Mouse (Mus musculus) splenic B cell, adult 2 months (primary cell): ENCODE measurements around the gene Gsg1l.

Source experiments
- DNase-seq: peaks from one replicate; pipeline ENCODE4 v3.0.0-alpha.2; 2011; ENCODE audit warnings: low read depth, low spot score
- H3K27me3 ChIP-seq: 2 replicates; pipeline ENCODE4 v1.6.1; 2012; ENCODE audit warnings: mild to moderate bottlenecking, low read length, moderate library complexity, mixed read lengths; ENCODE audit not compliant: control insufficient read depth, poor library complexity, insufficient read depth, severe bottlenecking
- H3K36me3 ChIP-seq: 2 replicates; pipeline ENCODE4 v1.6.1; 2012; ENCODE audit warnings: mild to moderate bottlenecking, low read length, moderate library complexity, mixed read lengths; ENCODE audit not compliant: control insufficient read depth, poor library complexity, insufficient read depth, severe bottlenecking

Gsg1l gene

DNA sequence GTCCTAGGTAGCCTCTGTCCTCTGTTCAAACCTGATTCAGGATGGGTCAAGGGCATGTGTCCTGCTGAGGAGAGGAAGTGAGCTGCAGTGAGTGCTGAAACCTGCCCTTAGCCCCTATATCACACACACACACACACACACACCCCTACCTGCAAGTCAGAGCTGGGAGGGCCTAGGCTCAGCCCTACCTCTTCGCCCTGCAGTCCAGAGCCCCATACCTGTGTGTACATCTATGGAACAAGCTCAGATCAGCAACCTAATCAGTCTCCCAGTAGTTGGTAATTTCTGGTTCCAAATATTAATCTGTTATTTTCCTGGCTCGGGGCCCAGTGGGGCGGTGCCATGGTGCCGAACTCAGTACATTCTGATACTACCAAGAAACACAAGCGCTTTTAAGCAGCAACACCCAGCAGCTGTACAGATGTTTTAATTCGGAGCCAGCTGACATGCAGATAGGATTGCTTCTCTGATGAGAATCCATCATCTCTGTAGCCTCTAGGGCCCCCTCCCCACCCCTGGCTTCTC lies 208.2 kb downstream of the Gsg1l start:
- H3K36me3 ChIP-seq, result no peaks in the 10 kb centered on the region
- DNase-seq, result no peak
- H3K27me3 ChIP-seq, result no peaks in the 10 kb centered on the region

DNA sequence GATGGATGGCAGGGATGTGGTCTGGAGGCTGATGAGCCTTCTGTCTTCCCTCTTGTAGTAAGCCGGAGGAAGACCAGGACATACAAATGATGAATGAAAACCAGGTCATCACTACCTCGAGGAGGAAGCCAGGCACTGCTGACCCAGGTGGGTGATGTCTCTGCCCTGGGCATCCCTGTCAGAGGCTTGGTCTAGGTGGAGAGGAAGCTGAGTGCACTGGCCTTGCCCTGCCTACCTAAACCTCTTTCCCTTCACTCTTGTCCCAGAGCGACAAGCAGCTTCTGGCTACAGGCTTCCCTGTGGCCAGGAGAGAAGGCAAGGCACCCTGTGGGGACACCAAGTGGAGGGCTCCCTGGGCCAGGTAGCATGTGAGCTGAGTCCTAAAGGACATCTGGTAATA lies 209.3 kb downstream of the Gsg1l start:
- Histone ChIP-seq H3K36me3 (no peaks in the 10 kb centered on the region), H3K27me3 (no peaks in the 10 kb centered on the region)
- no peak for DNase-seq

DNA sequence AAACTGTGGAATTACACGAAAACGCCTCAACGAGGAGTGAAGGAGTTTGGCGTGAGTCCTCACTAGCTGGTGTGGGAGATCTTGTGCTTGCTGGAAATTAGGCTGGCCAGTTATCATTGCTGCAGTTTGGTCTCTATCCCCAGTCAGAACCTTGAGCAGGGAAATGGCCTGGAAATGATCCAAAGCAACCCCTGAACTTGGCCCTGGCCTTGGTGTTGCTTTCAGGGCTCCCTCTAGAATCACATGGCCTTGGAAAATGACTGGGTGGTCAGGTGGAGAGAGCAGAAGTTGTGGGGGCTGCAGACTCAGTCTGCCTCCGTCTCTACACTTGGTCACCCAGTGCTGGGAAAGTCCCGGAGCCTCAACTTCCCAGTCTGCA lies 210.0 kb downstream of the Gsg1l start:
- DNase-seq, result no peak
- no peaks in the 10 kb centered on the region for H3K27me3 ChIP-seq
- no peaks in the 10 kb centered on the region for H3K36me3 ChIP-seq

DNA sequence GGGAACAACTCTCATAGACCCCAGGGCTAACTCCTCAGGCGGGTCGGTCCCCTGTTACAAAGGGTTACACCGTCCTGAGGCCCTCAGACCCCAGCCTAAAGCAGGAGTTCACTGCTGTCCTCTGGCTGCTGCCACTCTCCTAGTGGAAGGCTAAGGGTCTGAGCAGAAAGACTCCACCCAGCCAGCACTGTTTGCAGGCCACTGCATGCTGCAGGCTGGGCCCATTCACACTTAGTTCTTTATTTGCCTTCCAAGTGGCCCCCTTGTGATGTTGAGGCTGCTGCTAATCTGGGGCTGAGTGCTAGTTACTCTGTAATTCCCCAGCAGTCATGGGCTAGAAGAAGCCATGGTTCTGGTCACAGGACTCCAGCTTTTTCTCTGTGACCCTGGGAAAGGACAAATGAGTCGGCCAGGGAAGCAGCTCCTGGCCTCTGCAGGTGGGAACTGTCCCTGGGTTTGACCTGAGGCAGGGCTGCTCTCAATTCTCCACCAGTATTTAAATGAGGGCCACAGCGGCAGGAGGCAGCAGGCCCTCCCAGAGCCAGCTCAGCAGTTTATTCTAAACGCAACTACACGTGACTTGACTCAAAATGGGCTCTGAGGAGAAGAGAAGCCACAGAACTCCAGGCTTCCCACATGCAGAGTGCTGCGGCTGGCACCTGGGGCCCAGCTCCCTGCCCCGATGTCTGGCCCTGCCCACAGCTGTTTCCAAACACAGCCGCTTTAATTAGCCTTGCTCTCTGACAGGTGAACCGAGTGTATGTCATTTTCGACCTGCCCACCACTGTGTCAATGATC lies 210.6 kb downstream of the Gsg1l start:
- no peak for DNase-seq
- Histone ChIP-seq H3K36me3 (no peaks in the 10 kb centered on the region), H3K27me3 (no peaks in the 10 kb centered on the region)

DNA sequence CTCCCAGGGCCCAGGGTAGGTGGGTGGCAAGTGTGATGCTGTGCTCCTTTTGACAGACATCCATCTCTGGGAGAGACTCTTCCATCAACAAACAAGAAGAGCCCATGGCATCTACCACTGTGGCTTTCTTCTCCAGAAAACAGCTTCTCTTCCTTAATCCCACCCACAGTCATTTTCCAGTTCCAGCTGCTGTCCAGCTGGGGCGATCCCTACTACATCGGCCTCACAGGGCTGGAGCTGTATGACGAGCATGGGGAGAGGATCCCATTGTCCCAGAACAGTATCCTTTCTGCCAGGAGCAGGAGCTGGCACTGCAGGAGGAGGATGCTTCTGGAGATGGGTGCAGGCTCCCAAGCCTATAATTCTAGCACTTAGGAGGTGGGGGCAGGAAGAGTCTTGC lies 213.6 kb downstream of the Gsg1l start:
- Histone ChIP-seq H3K27me3 (no peaks in the 10 kb centered on the region), H3K36me3 (no peaks in the 10 kb centered on the region)
- no peak for DNase-seq

DNA sequence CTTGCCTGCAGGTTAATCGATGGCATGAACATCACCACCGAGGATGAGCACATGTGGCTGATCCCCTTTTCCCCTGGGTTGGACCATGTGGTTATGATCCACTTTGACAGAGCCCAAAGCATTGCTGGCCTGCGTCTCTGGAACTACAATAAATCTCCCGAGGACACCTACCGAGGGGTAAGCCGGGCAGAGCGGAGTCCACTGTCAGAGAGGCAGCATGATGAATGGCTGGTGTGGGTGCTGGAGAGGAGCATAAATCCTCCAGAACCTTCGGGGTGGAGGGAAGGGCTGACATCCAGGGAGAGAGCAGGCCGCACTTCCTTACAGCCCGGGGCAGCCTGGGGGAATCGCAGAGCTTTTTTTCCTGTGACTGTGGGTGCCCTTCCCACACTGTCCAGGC lies 217.0 kb downstream of the Gsg1l start:
- no peaks in the 10 kb centered on the region for H3K36me3 ChIP-seq
- no peaks in the 10 kb centered on the region for H3K27me3 ChIP-seq
- no peak for DNase-seq

DNA sequence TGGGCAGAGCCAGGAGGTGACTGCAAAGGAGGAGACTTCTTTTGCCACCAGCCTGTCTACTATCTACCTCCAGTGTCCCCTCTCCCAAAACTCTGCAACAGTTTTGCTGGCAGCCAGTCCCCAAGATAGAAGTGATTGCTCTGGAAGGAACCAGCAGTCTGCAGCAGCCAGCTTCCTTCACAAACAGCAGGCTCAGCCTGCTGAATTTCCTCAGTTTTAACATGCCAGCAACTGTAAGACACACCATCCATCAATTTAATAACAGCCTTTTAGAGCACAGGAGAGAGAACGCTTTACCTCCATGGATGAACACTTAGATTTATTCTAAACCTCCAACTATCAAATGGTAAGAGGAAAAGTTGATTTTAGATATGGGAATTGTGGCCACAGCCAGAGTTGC lies 218.2 kb downstream of the Gsg1l start:
- Histone ChIP-seq H3K36me3 (no peaks in the 10 kb centered on the region), H3K27me3 (no peaks in the 10 kb centered on the region)
- DNase-seq, result no peak

DNA sequence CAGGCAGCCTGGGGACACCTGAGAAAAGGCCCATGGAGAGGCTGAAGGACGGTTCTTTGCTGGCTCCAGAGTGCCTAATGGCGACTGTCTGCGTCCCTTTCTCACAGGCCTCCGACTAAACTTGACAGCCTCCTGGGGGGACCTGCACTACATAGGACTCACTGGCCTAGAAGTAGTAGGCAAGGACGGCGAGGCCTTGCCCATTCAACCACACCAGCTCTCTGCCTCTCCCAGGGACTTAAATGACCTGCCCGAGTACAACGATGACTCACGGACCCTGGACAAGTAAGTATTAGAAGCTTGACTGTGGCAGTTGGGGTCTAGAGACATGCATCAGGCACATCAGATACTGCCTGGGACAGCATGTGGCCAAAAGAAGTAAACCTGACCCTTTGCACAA lies 221.8 kb downstream of the Gsg1l start:
- Histone ChIP-seq H3K27me3 (no peaks in the 10 kb centered on the region), H3K36me3 (no peaks in the 10 kb centered on the region)
- no peak for DNase-seq

DNA sequence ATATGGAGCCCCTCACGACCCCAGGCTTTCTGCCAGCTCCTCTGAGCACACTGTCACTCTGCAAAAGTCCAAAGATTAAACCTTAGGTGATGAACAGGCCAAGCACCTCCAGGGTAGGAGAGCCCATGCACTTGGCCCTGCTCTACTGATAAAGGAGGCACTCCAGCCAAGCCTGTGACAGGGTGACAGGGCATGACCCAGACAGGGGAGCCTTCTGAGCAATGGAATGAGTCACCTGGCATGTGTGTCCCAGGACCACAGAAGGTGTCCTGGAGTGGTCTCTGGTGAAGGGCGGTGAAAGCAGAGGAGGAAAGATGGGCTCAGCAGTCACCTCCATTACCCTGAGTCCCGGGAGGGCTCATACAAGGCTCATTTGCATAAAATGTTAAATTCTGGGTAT lies 222.6 kb downstream of the Gsg1l start:
- DNase-seq, result no peak
- H3K36me3 ChIP-seq, result no peaks in the 10 kb centered on the region

DNA sequence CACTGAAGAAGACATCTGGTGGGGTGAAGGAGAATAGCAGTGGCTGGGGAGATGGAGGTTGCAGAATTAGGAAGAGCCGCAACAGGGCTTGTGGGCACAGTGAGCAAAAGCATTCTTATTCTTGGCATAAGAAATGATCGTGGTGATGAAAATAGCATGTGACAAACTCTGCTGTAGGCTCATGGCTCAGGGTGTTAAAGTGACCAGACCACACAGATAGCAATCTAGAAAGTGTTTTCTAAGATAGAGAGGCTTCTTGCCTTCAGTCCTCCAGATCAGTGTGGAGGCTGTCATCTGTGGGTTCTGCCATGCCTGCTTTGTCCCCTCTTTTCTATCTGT lies 234.7 kb downstream of the Gsg1l start:
- Histone ChIP-seq H3K36me3 (no peaks in the 10 kb centered on the region), H3K27me3 (no peaks in the 10 kb centered on the region)
- DNase-seq, result no peak

More for the DNA sequence above, 222.6 kb downstream of the Gsg1l start:
- no peaks in the 10 kb centered on the region for H3K27me3 ChIP-seq

DNA sequence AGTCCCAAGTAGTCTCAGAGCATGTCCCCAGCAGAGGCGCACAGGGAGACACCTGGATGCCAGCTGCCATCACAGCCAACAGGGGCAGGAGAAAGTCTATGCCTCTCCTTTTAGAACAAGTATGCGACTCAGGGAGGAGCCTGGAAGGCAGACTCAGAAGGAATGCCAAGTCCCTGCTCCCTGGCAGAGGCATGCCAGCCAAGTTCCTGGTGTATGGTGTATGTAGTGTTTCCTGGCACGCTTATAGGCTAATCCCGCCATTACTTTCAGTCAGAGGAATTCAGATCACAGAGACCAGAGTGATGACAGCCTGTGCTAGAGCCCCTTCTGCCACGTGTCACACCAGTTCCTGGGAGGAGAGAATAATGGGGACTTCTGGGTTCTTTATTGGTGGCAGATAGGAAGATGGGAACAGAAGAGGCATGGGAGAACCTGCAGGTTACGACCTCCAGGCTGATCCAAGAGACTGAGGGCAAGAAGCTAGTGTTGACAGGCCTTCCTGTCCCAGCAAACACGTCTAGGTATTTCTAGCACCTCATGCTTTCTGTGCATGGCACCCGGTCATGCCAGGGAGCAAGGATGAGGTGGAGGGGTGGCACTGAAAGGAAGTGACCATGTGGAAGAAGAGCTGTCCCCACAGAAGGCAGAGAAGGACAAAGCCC lies 235.2 kb downstream of the Gsg1l start:
- Histone ChIP-seq H3K27me3 (no peaks in the 10 kb centered on the region), H3K36me3 (no peaks in the 10 kb centered on the region)
- DNase-seq, result no peak

DNA sequence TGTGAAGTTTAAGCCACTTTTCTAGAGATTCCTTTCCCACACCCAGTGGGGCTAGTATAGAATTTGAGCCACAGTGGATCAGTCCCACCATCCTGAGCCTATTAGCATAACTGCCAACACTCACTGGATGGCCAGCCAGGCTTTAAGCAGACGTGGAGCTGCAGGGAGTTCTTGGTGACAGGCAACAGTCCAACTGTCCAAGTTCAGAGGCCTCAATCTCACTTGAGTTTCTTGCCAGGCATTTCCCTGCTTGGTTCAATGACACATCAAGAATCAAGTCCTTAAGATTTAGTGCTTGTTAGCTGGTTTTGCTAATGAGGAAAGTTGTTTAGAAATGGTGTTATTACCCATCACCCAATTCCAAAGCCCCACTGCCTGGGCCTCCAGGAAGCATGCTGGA lies 236.6 kb downstream of the Gsg1l start:
- no peak for DNase-seq
- no peaks in the 10 kb centered on the region for H3K27me3 ChIP-seq
- H3K36me3 ChIP-seq, result no peaks in the 10 kb centered on the region

DNA sequence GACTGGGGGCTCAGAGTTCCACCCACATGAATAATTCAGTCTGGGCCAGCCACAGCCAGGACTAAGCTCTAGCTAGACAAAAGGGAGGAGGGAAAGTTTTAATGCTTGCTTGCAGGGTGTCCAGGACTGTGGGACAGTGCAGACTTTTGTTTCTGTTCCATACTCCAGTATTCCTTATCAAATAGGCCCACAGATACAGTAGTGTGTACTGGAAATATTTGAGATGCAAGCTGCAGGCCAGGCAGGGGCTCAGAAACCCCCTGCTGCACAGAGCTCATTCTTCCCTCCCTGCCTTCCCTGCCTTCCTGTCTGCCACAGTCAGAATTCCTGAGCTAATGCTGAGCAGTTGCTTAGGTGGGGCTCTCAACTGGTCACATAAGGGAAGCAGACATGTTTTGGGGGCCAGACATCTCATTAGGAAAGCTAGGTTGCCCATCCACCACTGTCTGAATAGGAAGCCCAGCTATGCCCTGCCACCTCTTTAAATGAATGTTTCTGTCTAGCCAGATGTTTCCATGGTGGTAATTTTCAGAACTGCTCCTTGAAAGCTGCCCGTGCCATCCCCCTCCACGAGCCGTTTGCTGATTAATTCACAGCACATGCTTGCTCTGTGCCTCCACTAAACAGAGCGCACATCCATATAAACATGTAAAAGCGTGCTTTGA lies 244.0 kb downstream of the Gsg1l start:
- H3K27me3 ChIP-seq, result no peaks in the 10 kb centered on the region
- no peaks in the 10 kb centered on the region for H3K36me3 ChIP-seq
- DNase-seq, result no peak

DNA sequence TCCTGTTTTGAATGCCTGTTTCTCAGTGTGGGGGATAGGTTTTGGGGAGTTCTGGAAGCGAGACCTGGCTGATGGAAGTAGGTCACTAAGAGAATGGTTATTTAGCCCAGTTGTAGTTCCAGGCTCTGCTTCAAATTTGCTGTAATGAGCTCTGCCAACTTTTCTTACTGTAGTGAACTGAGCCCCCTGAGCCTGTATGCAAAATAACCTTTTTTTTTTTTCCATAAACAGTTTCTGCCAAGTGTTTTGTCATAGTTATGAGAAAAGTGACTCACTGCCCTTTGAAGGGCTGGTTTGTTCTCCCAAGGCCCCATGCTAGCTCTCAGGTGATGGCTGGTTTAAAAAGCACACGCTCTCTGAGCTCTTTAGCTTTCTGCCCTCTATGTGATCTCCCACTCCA lies 248.7 kb downstream of the Gsg1l start:
- no peak for DNase-seq

DNA sequence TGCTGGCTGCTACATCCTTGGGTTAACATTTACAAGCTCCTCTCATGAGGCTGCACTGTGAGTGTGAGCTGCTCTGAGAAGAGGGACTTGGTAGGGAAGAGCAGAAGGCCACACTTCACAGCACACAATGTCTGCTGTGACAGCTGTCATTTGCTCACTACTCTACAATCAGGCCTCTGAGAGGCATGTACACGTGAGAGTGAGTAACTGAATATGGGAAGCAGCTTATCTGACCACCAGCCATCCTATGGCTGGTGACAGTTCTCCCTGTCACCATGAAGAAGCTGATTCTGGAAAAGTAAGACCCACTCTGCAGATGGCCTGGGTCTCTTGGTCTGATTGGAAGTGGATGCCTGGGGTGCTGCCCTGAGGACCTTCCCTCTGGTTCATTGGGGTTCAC lies 249.4 kb downstream of the Gsg1l start:
- no peak for DNase-seq
- Histone ChIP-seq H3K36me3 (no peaks in the 10 kb centered on the region), H3K27me3 (no peaks in the 10 kb centered on the region)

More for the DNA sequence above, 248.7 kb downstream of the Gsg1l start:
- Histone ChIP-seq H3K27me3 (no peaks in the 10 kb centered on the region), H3K36me3 (no peaks in the 10 kb centered on the region)
